Mouse (Mus musculus) frontal cortex, adult 2 months (tissue): ENCODE data around the gene Gpn3. TPM values are rescaled to one million over a fixed set of nuclear protein-coding genes. Genes with fewer than 3 reads are reported as not detected.

ENCODE experiments used
- DNase-seq, 2 experiments: peaks; one replicate each; pipeline ENCODE4 v3.0.0; 2022; ENCODE audit warnings: low spot score in 1 of 2; ENCODE audit errors: extremely low spot score in 1 of 2
- polyA plus RNA-seq: library from polyadenylated mRNA; depleted of rRNA; stranded (reverse); fragments of >200 nt; gene quantifications from 2 replicates; pipeline ENCODE4 v1.2.3, GENCODE M21; 2012; rRNA removed

The Gpn3 gene
- polyA plus RNA-seq, result 30.4 and 33.0 TPM in 2 replicates

GRCm38 (mm10) chr5:122371591-122372191 lies at the start of gene Gpn3:
Gene Gpn3 (plus strand): TSS chr5:122371876.
- no peak for DNase-seq

DNA sequence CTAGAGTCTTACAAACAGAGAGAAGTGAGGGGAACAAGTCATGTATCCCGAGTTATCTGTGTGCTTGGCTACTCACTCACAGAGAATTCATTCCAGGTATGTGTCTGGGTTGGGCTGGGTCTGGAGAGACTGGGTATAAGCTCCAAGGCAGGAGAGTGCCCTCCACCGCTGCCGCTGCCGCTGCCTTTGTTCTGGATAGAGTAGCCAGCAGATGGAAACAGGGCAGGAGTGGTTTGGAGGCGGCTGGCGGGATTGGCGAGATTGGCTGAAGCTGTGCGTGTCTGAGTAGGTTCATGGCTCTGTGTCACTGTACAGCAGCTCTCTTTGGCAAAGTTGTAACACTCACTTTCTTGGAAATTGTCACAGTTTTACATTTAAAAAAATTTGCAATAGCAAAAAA lies 48.2 kb upstream of the Gpn3 start:
- no peak for DNase-seq

DNA sequence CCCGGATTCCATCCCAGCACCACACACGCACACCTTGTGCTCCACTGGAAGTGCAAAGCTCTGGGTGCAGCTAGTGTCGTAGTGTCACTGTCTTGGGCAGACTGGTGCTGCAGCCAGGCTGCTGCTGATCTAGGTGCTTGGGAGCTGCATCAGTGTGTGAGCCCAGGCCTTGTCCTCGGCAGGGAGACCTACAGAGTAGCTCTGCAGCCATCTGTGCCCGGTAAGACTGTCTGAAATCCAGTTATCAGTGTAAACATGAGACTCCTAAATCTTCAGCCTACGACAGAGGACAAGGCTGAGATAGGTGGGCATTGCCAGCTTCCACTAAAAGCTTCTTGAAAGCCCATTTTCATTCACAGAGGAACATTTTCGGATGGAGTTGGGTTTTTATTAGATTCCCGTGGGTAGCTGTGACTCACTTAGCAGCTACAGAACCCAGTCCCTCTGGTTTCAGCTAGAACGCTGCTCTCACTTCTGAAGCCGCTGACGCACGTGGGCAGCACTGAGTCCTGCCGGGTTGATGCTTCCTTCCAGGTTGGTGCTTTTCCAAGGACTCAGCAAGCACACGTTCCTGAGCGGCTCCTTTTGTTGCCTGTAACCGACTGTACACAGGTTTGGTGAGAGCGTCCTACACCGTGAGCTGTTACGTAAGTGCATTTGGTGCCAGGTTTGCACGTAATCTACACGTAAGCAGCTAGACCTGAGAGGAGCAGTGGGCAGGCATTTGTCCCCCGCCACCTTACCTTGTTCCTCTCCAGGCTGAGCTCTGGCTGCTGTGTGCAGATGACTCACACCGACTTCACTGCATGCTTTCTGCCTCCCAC lies 46.9 kb upstream of the Gpn3 start:
- DNase-seq, result peak; percentile 88 to 90

DNA sequence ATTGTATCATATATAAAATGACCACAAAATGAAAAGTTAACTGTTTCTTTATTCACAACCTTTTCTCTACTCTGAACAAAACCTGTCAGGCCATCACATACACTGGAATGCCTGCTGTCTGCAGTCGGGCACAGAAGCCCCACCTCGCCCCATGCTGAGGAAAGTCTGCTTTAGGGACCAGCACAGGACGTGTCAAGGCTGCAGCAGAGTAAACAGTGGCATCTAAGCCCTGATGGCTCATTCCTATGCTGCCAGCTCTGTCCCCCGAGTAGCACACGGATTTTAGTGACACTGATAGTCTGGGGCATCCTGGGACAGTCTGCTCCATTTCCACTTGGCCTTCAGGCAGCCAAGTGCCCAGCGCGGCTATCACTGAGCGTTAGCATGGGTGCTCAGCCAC lies 46.2 kb upstream of the Gpn3 start:
- DNase-seq, result no peak

DNA sequence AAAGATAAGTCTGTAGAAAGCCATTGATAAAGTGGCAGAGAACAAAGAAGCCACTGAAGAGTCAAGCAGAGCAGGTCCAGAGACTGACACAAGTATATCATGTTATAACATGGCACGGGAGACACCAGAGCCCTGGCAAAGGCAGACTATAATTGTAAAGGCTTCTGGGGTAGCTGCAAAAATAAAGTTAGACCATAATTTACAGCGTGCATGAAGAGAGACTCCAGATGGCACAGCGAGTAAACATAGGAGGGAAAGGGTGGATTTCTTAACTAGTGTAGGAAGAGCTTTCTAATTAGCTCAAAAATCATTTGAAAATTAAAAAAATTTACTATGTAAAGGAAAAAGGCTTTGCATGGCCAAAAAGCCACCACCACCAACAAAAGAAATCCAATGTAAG lies 44.4 kb upstream of the Gpn3 start:
- DNase-seq, result no peak

DNA sequence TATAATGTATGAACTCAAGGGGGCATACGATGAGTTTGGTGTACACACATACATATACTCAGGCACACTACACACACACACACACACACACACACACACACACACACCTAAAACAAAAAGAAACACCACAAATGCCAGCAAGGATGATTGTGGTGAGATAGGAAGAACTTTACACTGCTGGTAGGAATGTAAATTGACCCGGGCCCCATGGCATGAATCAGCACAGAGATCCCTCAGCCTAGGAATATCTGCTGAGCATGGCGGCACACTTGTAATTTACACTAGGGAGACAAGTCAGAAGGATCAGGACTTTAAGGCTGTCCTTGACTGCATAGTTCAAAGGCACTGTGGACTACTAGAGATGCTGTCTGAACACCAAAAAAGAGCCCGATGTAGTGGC lies 41.4 kb upstream of the Gpn3 start:
- DNase-seq, result no peak

DNA sequence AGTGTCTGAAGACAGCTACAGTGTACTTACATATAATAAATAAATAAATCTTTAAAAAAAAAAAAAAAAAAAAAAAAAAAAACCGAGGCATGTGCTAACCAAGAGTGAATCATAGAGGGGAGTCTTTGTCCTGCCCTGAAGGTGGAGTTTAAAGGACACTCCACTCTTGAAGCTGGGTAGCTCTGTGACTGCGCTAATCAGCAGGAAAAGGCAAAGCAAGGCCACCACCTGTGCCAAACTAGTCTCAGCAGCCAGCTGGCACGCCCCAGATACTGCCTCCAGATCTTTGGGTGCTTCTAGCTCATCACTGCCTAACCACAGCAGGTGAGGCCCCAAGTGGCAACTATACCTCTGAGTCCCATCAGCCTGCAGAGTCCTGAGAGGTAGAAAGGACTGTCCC lies 37.0 kb upstream of the Gpn3 start:
- no peak for DNase-seq

DNA sequence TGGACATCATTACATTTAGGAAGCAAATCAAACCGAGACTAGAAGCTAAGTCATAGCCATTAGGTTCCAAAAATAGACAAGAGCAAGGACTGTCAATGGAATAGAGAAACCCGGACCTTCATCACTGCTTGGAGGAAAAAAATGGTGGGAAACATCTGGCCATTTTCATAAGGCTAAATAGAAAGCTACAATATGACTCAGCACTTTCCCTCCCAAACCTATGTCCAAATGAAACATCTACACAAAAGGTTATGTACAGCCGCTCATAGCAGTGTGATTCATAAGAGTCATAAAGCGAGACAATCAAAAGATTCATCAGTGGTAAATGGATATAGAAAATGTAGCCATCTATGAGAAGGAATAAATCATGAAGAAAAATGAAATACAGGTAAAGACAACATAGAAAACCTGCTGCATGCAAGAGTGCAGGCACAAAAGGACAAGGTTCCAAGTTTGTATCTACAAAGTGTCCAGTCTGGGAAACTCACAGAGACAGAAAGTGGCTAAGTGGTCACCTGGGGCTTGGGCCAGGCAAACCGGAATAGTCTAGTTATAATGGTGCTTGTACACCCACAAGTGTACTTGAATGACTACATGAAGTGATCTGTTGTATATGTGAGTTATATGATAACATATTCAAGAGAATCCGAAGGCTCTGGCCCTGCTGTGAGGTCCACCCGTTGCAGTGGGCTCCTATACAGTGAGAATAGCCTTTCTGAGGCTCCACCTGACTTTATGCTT lies 35.0 kb upstream of the Gpn3 start:
- DNase-seq, result no peak

DNA sequence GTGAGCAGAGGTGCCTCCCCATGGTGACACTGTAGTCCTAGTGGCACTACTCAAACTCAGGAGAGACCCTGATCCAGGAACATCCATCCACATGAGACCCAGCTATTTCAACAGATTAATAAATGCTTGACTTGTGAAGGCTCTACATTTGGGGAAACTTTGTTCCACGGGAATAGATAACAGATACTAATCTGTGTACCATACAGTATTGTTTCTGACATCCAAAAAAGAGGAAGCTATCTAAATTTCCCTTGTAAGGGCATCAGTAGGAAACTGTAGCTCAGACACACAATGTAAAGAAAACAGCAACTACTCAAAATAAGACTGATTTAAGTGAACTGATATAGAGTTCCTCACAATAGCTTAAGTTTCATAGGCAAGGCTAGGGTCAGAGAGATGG lies 28.8 kb upstream of the Gpn3 start:
- no peak for DNase-seq

DNA sequence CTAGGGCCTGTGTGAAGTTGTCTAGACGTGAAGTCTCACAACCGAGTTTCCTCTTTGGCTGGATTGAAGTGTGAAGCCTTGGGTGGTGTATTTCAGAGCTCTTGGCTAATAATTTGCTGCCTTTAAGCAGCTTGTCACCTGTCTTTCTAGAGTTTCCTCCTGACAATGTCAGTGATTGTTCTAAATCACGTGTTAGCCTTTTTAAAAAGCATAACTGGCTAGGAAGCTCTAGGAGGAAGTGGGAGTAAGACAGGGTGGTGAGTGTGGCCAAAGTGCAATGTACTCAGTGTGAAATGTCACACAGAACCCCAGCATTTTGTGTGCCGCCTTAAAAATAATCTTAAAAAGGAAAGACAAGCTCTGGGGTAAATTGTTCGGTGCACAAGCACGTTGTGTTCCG lies 27.9 kb upstream of the Gpn3 start:
- no peak for DNase-seq

- peak in 1 of 2 experiments; percentile 85 for DNase-seq
These were observed 27.4 kb upstream of the Gpn3 start for GRCm38 (mm10) chr5:122344260-122344659.

DNA sequence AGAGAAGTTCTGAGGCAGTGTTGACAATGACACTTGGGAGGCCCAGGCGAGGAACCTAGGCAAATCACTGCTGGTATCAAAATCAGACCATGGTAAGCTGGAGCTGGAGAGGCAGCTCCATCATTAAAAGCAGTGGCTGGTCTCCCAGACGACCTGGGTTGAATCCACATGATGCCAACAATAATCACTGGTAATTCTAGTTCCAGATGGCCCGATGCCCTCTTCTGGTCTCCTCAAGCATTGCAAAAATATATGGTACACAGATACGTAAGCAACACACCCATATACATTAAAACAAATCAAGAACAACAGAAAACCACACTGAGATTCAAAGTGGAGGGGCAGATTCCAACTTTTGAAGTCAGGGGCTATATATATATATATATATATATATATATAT lies 25.9 kb upstream of the Gpn3 start:
- no peak for DNase-seq

GRCm38 (mm10) chr5:122353807-122354491 lies 17.7 kb upstream of the Gpn3 start, which contains the start of the genes Rad9b and Vps29:
Gene Rad9b (minus strand): TSS chr5:122354233.
Gene Vps29 (plus strand): TSS chr5:122354369.
- peak; percentile 91 to 99 for DNase-seq

- no peak for DNase-seq
These were observed 17.1 kb upstream of the Gpn3 start for GRCm38 (mm10) chr5:122354492-122355067.

DNA sequence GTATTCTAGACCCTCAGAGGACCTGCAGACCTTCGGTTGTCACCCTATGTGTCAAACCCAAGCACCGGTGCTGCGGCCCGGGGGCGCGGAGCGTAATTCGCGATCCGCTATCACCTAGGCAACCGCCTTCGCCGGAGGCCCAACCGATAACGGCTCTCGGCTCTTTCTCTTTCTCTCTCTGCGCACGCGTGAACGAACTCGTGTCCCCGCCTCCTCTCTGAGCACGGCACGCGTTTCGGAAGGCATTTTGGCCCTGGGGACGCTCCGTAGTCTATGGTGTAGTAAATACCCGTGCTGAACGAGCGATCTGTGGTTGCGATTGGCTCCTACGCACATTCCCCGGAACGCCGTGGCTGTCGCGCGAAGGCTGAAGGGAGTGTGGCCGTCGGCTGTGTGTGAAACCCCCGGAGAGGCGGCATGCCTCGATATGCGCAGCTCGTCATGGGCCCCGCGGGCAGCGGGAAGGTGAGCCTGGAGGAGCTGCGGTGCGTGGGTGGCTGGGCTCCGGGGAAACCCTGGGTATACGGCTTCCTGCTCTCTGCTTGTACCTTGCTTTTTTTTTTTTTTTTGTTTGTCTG lies 605 bp downstream of the Gpn3 start, which contains the start of gene Fam216a:
Gene Fam216a, minus strand, starts transcription at position 173 of the 578 bp plus-strand sequence.
- peak; percentile 98 to 100 for DNase-seq

DNA sequence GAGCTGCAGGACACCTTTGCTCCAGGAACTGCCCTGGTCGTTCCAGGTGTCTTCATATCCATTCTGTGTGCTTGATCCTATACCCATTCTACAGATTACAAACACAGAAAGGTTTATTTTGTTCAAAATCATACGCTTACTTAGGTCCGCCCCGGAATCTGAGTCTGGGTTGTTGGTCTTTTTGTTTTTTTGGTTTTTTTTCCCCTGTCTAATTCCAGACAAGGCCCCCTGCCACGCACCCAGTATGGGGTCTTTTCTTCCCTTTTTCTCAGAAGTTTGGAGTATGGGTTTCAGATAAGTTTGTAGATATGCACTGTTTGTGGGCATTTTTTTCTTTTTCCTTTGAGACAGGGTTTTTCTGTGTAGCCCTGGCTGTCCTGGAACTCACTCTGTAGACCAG lies 1.2 kb downstream of the Gpn3 start:
- no peak for DNase-seq

- DNase-seq, result no peak
These were observed 5.6 kb downstream of the Gpn3 start for GRCm38 (mm10) chr5:122377101-122377833.

- no peak for DNase-seq
These were observed 6.5 kb downstream of the Gpn3 start for GRCm38 (mm10) chr5:122378171-122378570.
